11 mouse cellular contexts compared by ENCODE assay signal in the genomic region with DNA sequence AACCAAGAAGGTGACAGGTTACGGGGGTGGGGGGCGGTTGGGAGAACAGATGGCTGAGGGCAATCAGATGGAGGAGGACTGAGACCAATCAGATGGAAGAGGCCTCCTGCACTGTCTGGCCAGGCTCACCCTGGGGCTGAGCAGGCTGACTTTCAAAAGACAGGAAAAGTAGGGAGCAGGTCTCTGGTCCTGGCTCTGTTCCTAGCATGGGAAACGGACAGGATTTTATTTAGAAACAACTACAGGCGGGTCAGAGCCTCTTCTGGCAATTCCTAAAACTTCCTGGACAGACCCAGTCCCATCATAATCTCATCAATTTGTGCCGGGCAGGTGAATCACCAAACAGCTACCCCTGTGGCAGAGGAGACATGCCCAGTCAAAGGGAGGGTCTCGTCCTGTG.
A peak's percentile ranks its signal among the peaks of the same experiment; 100 is the strongest.
DNase-seq lines count a peak whose midpoint lies in the region; ATAC-seq and TF ChIP-seq lines count a peak whose summit lies in the region.
"Had no signal": no experiment of that assay in that cellular context is flagged by ENCODE, and none has a peak within 500 bp of the region (broad histone marks: within the 10 kb centered on the region; RNA-seq: fewer than 3 reads in every experiment).

No protein-coding gene starts in this region.

- TF ChIP-seq POLR2A in liver, adult 2 months (IDR thresholded peaks at IDR 0.05; ENCODE audit: extremely low read depth, insufficient read depth, low read length) = no peak

- peaks cover 69% of the 10 kb centered on the region for H3K4me1 ChIP-seq in embryonic facial prominence, embryonic 13.5 days
- H3K4me1 ChIP-seq in embryonic facial prominence, embryonic 10.5 days = peaks cover 100% of the 10 kb centered on the region
- H3K4me1 ChIP-seq in liver, adult 2 months (ENCODE audit: control insufficient read depth, insufficient read depth, low read length) = peaks cover 52% of the 10 kb centered on the region
- H3K4me1 ChIP-seq in liver, embryonic 12.5 days = no peaks in the 10 kb centered on the region
- peaks cover 86% of the 10 kb centered on the region for H3K4me1 ChIP-seq in forebrain, embryonic 16.5 days (replicated peaks; ENCODE audit: control insufficient read depth, insufficient read depth, low read length)
- H3K4me1 ChIP-seq in midbrain, postnatal 0 days (ENCODE audit: insufficient read depth, low read length) = peaks cover 38% of the 10 kb centered on the region

- intact Hi-C loops in gastrocnemius, postnatal 36 days (cut with DNase I) = no loop called here

- H3K27me3 ChIP-seq in embryonic facial prominence, embryonic 13.5 days = peaks cover 59% of the 10 kb centered on the region
- peaks cover 29% of the 10 kb centered on the region for H3K27me3 ChIP-seq in embryonic facial prominence, embryonic 10.5 days (replicated peaks; ENCODE audit: low read depth, poor library complexity, severe bottlenecking)
- no peaks in the 10 kb centered on the region for H3K27me3 ChIP-seq in liver, adult 2 months (ENCODE audit: control insufficient read depth, insufficient read depth, low read length)
- 0 out of 2 replicates have a peak, but pooled peaks cover 19% of the 10 kb centered on the region for H3K27me3 ChIP-seq in liver, embryonic 12.5 days (replicated peaks)
- no peaks in the 10 kb centered on the region; the same call in 1 of the 2 replicates for H3K27me3 ChIP-seq in forebrain, embryonic 16.5 days (replicated peaks; ENCODE audit: control insufficient read depth, insufficient read depth, low read length)
- no peaks in the 10 kb centered on the region for H3K27me3 ChIP-seq in midbrain, postnatal 0 days (ENCODE audit: insufficient read depth, low read length)

- no peak overlapping the region for H3K9ac ChIP-seq in embryonic facial prominence, embryonic 13.5 days
- H3K9ac ChIP-seq in liver, adult 2 months (ENCODE audit: low read depth, low read length) = peak overlapping the region; percentile 71
- no peak overlapping the region for H3K9ac ChIP-seq in liver, embryonic 12.5 days
- no peak overlapping the region for H3K9ac ChIP-seq in forebrain, embryonic 16.5 days (replicated peaks; ENCODE audit: low read depth, low read length)
- 0 out of 2 replicates have a peak overlapping the region, but pooled peaks have one; percentile 13 for H3K9ac ChIP-seq in midbrain, postnatal 0 days (replicated peaks; ENCODE audit: low read length, poor library complexity, severe bottlenecking)
- H3K9ac ChIP-seq: embryonic facial prominence, embryonic 12.5 days; kidney, embryonic 15.5 days had no signal

- 56% methylated on average over 6 of the region's 6 CpGs for WGBS in embryonic facial prominence, embryonic 13.5 days
- WGBS in embryonic facial prominence, embryonic 10.5 days = 70% methylated on average over 6 of the region's 6 CpGs
- 58% methylated on average over 6 of the region's 6 CpGs for WGBS in liver, adult 2 months
- 61% methylated on average over 6 of the region's 6 CpGs for WGBS in liver, embryonic 12.5 days (ENCODE audit: insufficient replicate concordance)
- 48% methylated on average over 6 of the region's 6 CpGs for WGBS in forebrain, embryonic 16.5 days
- 71% methylated on average over 6 of the region's 6 CpGs for WGBS in midbrain, postnatal 0 days

- no peaks in the 10 kb centered on the region for H3K36me3 ChIP-seq in embryonic facial prominence, embryonic 13.5 days
- no peaks in the 10 kb centered on the region for H3K36me3 ChIP-seq in embryonic facial prominence, embryonic 10.5 days (replicated peaks)
- H3K36me3 ChIP-seq in liver, adult 2 months (ENCODE audit: control insufficient read depth, insufficient read depth, low read length) = no peaks in the 10 kb centered on the region
- no peaks in the 10 kb centered on the region for H3K36me3 ChIP-seq in liver, embryonic 12.5 days
- H3K36me3 ChIP-seq in forebrain, embryonic 16.5 days (ENCODE audit: control insufficient read depth, insufficient read depth) = no peaks in the 10 kb centered on the region
- no peaks in the 10 kb centered on the region for H3K36me3 ChIP-seq in midbrain, postnatal 0 days (ENCODE audit: insufficient read depth, low read length)
- H3K36me3 ChIP-seq: embryonic facial prominence, embryonic 12.5 days; kidney, embryonic 15.5 days had no signal

- no peak overlapping the region for H3K27ac ChIP-seq in embryonic facial prominence, embryonic 13.5 days
- H3K27ac ChIP-seq in embryonic facial prominence, embryonic 10.5 days (replicated peaks) = no peak overlapping the region
- H3K27ac ChIP-seq in liver, adult 2 months (replicated peaks; ENCODE audit: insufficient read depth, low read depth, low read length) = peak overlapping the region; percentile 88
- no peak overlapping the region for H3K27ac ChIP-seq in liver, embryonic 12.5 days
- H3K27ac ChIP-seq in forebrain, embryonic 16.5 days (ENCODE audit: low read length) = peak overlapping the region; percentile 58; the same call in 1 of the 2 replicates
- 0 out of 2 replicates have a peak overlapping the region, but pooled peaks have one; percentile 26 for H3K27ac ChIP-seq in midbrain, postnatal 0 days (ENCODE audit: low read depth, low read length)
- H3K27ac ChIP-seq: embryonic facial prominence, embryonic 12.5 days had no signal

- peak overlapping the region; percentile 30; the same call in 1 of the 2 replicates for H3K4me2 ChIP-seq in embryonic facial prominence, embryonic 13.5 days
- H3K4me2 ChIP-seq in liver, embryonic 12.5 days = no peak overlapping the region
- no peak overlapping the region for H3K4me2 ChIP-seq in forebrain, embryonic 16.5 days (ENCODE audit: low read length)
- no peak overlapping the region for H3K4me2 ChIP-seq in midbrain, postnatal 0 days (ENCODE audit: low read depth, low read length, poor library complexity, severe bottlenecking)
- H3K4me2 ChIP-seq: embryonic facial prominence, embryonic 12.5 days; kidney, embryonic 15.5 days had no signal

- no peak for DNase-seq in embryonic facial prominence, embryonic 10.5 days (ENCODE audit: low spot score)
- peak; percentile 55 for DNase-seq in liver, adult 2 months (ENCODE audit: extremely low read depth, low read depth, low spot score)
- no peak for DNase-seq in midbrain, postnatal 0 days (ENCODE audit: low spot score)
- no peak for DNase-seq in gastrocnemius, postnatal 36 days
- DNase-seq in urinary bladder, postnatal 14 days (ENCODE audit: low spot score) = no peak
- DNase-seq: lung, adult 18-20 months had no signal

- no peak overlapping the region for H3K4me3 ChIP-seq in embryonic facial prominence, embryonic 13.5 days
- no peak overlapping the region for H3K4me3 ChIP-seq in embryonic facial prominence, embryonic 10.5 days
- no peak overlapping the region for H3K4me3 ChIP-seq in liver, adult 2 months (ENCODE audit: insufficient read depth, low read depth, low read length)
- H3K4me3 ChIP-seq in liver, embryonic 12.5 days = no peak overlapping the region
- no peak overlapping the region for H3K4me3 ChIP-seq in forebrain, embryonic 16.5 days (replicated peaks; ENCODE audit: low read length)
- H3K4me3 ChIP-seq in midbrain, postnatal 0 days (ENCODE audit: low read depth, low read length) = no peak overlapping the region
- H3K4me3 ChIP-seq: embryonic facial prominence, embryonic 12.5 days; kidney, embryonic 15.5 days had no signal

- H3K9me3 ChIP-seq in embryonic facial prominence, embryonic 13.5 days = no peaks in the 10 kb centered on the region
- H3K9me3 ChIP-seq in embryonic facial prominence, embryonic 10.5 days = no peaks in the 10 kb centered on the region
- no peaks in the 10 kb centered on the region for H3K9me3 ChIP-seq in liver, embryonic 12.5 days (replicated peaks)
- no peaks in the 10 kb centered on the region for H3K9me3 ChIP-seq in forebrain, embryonic 16.5 days (ENCODE audit: control insufficient read depth, low read length)
- no peaks in the 10 kb centered on the region for H3K9me3 ChIP-seq in midbrain, postnatal 0 days (ENCODE audit: low read length)
- H3K9me3 ChIP-seq: embryonic facial prominence, embryonic 12.5 days; kidney, embryonic 15.5 days had no signal

- TF ChIP-seq CTCF in liver, adult 2 months (IDR thresholded peaks at IDR 0.05; ENCODE audit: low read depth, low read length) = no peak
- TF ChIP-seq CTCF in midbrain, postnatal 0 days (IDR thresholded peaks at IDR 0.05) = no peak

- peaks cover 22% of the 10 kb centered on the region; the same call in 1 of the 2 replicates for H3K79me2 ChIP-seq in liver, adult 2 months (ENCODE audit: control insufficient read depth, insufficient read depth, low read length)

- ATAC-seq in embryonic facial prominence, embryonic 13.5 days (ENCODE audit: insufficient number of reproducible peaks, insufficient read depth, low FRiP score, low TSS enrichment, low read depth) = no peak
- no peak for ATAC-seq in liver, embryonic 12.5 days
- ATAC-seq in forebrain, embryonic 16.5 days = no peak
- ATAC-seq in midbrain, postnatal 0 days (ENCODE audit: low FRiP score) = no peak

Comparison
In these comparisons a context has a peak if more than half of its experiments do, and no peak if none do; other contexts are left out.
1. H3K27ac ChIP-seq: peak in liver, adult 2 months (single experiment), forebrain, embryonic 16.5 days (single experiment) and midbrain, postnatal 0 days (single experiment); none in embryonic facial prominence, embryonic 13.5 days (single experiment), embryonic facial prominence, embryonic 10.5 days (single experiment) and liver, embryonic 12.5 days (single experiment).
2. H3K9ac ChIP-seq: peak in liver, adult 2 months (single experiment) and midbrain, postnatal 0 days (single experiment); none in embryonic facial prominence, embryonic 13.5 days (single experiment), liver, embryonic 12.5 days (single experiment) and forebrain, embryonic 16.5 days (single experiment).